Mouse (Mus musculus): ENCODE results near the gene Cisd3.

GRCm38 (mm10) chr11:97716021-97716420, 30.4 kb downstream of the Cisd3 start:
- no peak for TF ChIP-seq MAFK (IDR thresholded peaks at IDR 0.05; ENCODE audit: insufficient read depth, low read depth, low read length)
- no peak for TF ChIP-seq ZNF384 (IDR thresholded peaks at IDR 0.05; ENCODE audit: low read depth, low read length)

Measured in ES-E14 (cell line).